Mouse (Mus musculus): Measurements from ENCODE around the gene Upk1b. TPM values are rescaled to one million over a fixed set of nuclear protein-coding genes. Genes with fewer than 3 reads are reported as not detected.
"Not testable (repeated sequence)": the region's sequence is repeated elsewhere in the genome, so short reads cannot be mapped to it uniquely, and the experiment has no call there.

Gene Upk1b
- 0.18 and 0.34 TPM in 2 replicates for polyA plus RNA-seq (2015; fragmentation: Nextera tagmentation; extraction: Ambion mirVana)

DNA sequence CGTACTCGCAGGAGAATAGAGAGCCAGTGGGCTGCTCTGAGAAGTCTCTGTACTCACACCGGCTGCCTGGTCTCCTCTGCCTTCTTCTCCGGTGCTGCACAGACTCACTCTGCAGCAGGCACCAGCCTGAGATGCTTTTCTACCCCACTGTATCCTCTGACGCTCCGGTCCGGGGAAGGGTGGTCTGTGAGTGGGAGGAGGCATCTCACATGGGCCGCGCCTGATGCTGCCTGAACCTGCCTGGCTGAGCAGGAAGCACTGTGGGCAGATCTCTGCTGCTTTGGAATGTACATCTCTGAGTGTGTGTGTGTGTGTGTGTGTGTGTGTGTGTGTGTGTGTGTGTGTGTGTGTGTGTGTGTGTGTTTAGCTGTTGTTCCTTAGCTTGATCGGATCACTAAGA lies at the start of gene Upk1b:
Upk1b (minus strand) TSS at position 238 of the 400 bp plus-strand sequence.
- Histone ChIP-seq H3K4me1 (replicated peaks; ENCODE audit: control insufficient read depth, insufficient read depth, low read length) (no peaks in the 10 kb centered on the region), H3K36me3 (ENCODE audit: control insufficient read depth, insufficient read depth) (no peaks in the 10 kb centered on the region), H3K27me3 (replicated peaks; ENCODE audit: control insufficient read depth, insufficient read depth, low read length) (no peaks in the 10 kb centered on the region), H3K4me2 (ENCODE audit: low read length) (no peak within 1 kb of the TSS), H3K27ac (ENCODE audit: low read length) (no peak within 1 kb of the TSS), H3K4me3 (replicated peaks; ENCODE audit: low read length) (no peak within 1 kb of the TSS), H3K9me3 (ENCODE audit: control insufficient read depth, low read length) (no peaks in the 10 kb centered on the region), H3K9ac (replicated peaks; ENCODE audit: low read depth, low read length) (no peak within 1 kb of the TSS; the same call in 1 of the 2 replicates)
- 49% methylated on average over 10 of the region's 10 CpGs for WGBS
- ATAC-seq = no peak

GRCm38 (mm10) chr16:38828649-38829048 lies 28.5 kb upstream of the Upk1b start, which contains the start of gene 4930435E12Rik:
Gene 4930435E12Rik, minus strand, starts transcription at chr16:38828749.
- ATAC-seq = no peak
- H3K9me3 ChIP-seq (ENCODE audit: control insufficient read depth, low read length) = no peaks in the 10 kb centered on the region
- no peak within 1 kb of the TSS for H3K4me3 ChIP-seq (replicated peaks; ENCODE audit: low read length)
- H3K4me2 ChIP-seq (ENCODE audit: low read length) = no peak within 1 kb of the TSS
- no peaks in the 10 kb centered on the region for H3K4me1 ChIP-seq (replicated peaks; ENCODE audit: control insufficient read depth, insufficient read depth, low read length)
- 87% methylated on average over 3 of the region's 3 CpGs for WGBS
- H3K27ac ChIP-seq (ENCODE audit: low read length) = no peak within 1 kb of the TSS
- no peaks in the 10 kb centered on the region for H3K36me3 ChIP-seq (ENCODE audit: control insufficient read depth, insufficient read depth)
- no peaks in the 10 kb centered on the region for H3K27me3 ChIP-seq (replicated peaks; ENCODE audit: control insufficient read depth, insufficient read depth, low read length)
- no peak within 1 kb of the TSS for H3K9ac ChIP-seq (replicated peaks; ENCODE audit: low read depth, low read length)

DNA sequence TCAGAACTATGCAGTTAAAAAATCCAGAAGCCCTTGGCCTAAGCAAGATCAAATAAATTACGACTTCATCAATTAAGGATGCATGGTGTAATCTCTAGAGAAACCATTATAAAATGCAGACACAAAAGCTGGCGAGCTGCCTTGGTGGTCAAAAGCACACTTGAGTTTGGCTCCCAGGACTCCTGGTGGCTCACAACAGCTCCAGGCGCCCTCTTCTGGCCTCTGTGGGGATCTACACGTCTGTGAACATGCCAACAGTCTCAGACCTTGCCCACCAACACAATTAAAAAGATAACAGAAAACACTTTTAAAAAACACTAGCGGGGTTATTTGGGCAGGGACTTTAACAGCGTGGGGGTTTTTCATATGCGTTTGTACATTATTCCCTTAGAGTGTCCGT lies 12.4 kb upstream of the Upk1b start:
- H3K9me3 ChIP-seq (ENCODE audit: control insufficient read depth, low read length) = no peaks in the 10 kb centered on the region
- H3K9ac ChIP-seq (replicated peaks; ENCODE audit: low read depth, low read length) = no peak overlapping the region
- WGBS = 29% methylated on average over 8 of the region's 8 CpGs
- no peak overlapping the region for H3K4me3 ChIP-seq (replicated peaks; ENCODE audit: low read length)
- no peaks in the 10 kb centered on the region for H3K36me3 ChIP-seq (ENCODE audit: control insufficient read depth, insufficient read depth)
- H3K27ac ChIP-seq (ENCODE audit: low read length) = no peak overlapping the region
- ATAC-seq = no peak
- peaks cover 8% of the 10 kb centered on the region for H3K4me1 ChIP-seq (replicated peaks; ENCODE audit: control insufficient read depth, insufficient read depth, low read length)
- H3K27me3 ChIP-seq (replicated peaks; ENCODE audit: control insufficient read depth, insufficient read depth, low read length) = no peaks in the 10 kb centered on the region
- no peak overlapping the region for H3K4me2 ChIP-seq (ENCODE audit: low read length)

- Histone ChIP-seq H3K4me3 (replicated peaks; ENCODE audit: low read length) (no peak overlapping the region), H3K4me1 (replicated peaks; ENCODE audit: control insufficient read depth, insufficient read depth, low read length) (no peaks in the 10 kb centered on the region), H3K27ac (ENCODE audit: low read length) (no peak overlapping the region), H3K9ac (replicated peaks; ENCODE audit: low read depth, low read length) (no peak overlapping the region), H3K36me3 (ENCODE audit: control insufficient read depth, insufficient read depth) (no peaks in the 10 kb centered on the region), H3K4me2 (ENCODE audit: low read length) (no peak overlapping the region), H3K9me3 (ENCODE audit: control insufficient read depth, low read length) (no peaks in the 10 kb centered on the region), H3K27me3 (replicated peaks; ENCODE audit: control insufficient read depth, insufficient read depth, low read length) (no peaks in the 10 kb centered on the region)
- ATAC-seq = no peak
- WGBS = 92% methylated on average over 5 of the region's 5 CpGs
Observed at GRCm38 (mm10) chr16:38810196-38810595, 10.1 kb upstream of the Upk1b start.

DNA sequence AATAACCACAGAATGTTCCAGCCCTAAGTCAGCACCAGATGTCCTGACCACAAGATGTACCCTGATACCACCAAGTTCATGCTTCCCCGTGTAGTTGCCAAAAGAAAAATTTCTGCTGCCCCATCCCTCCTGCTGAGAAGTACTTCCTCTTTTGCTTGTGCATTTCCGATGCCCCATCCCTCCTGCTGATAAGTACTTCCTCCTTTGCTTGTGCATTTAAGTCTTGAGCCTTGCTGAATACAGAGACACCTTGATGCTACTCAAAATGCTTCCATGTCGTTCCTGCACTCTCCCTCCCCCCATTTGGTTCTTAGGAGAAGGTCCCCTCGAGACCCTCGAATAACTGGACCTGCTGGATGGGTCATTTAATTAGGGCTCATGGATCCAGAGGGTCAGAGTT lies 7.7 kb upstream of the Upk1b start:
- not testable (repeated sequence) for H3K4me1 ChIP-seq (replicated peaks; ENCODE audit: control insufficient read depth, insufficient read depth, low read length); H3K9me3 ChIP-seq (ENCODE audit: control insufficient read depth, low read length); H3K4me2 ChIP-seq (ENCODE audit: low read length); H3K27ac ChIP-seq (ENCODE audit: low read length); H3K9ac ChIP-seq (replicated peaks; ENCODE audit: low read depth, low read length); H3K4me3 ChIP-seq (replicated peaks; ENCODE audit: low read length); H3K27me3 ChIP-seq (replicated peaks; ENCODE audit: control insufficient read depth, insufficient read depth, low read length); H3K36me3 ChIP-seq (ENCODE audit: control insufficient read depth, insufficient read depth); ATAC-seq
- 87% methylated on average over 5 of the region's 5 CpGs for WGBS

DNA sequence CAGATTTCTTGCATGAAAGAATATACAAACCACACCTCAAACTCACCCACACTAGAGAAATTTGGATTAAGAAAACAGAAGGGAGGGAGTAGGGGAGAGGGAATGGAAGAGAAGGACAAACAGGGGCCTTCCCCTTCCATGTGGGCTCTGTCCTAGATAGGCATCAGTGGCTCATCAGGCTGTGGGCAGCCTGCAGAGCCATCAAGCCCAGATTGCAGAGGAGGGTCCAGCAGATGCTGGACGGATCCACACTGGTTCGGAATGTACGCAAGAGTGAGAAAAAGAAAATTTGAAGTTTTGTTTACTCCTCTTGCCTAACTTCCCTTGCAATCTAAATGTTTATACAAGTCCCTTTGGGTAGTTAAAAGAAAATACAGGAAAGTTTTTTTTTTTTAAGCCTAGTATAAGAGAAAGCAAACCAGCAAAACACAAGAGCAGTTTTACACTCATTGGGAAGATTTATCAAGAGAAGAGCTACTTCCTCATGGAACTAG lies 1.1 kb downstream of the Upk1b start:
- Histone ChIP-seq H3K9me3 (ENCODE audit: control insufficient read depth, low read length) (no peaks in the 10 kb centered on the region), H3K27ac (ENCODE audit: low read length) (no peak overlapping the region), H3K4me2 (ENCODE audit: low read length) (no peak overlapping the region), H3K9ac (replicated peaks; ENCODE audit: low read depth, low read length) (no peak overlapping the region), H3K4me3 (replicated peaks; ENCODE audit: low read length) (no peak overlapping the region), H3K4me1 (replicated peaks; ENCODE audit: control insufficient read depth, insufficient read depth, low read length) (no peaks in the 10 kb centered on the region), H3K27me3 (replicated peaks; ENCODE audit: control insufficient read depth, insufficient read depth, low read length) (no peaks in the 10 kb centered on the region), H3K36me3 (ENCODE audit: control insufficient read depth, insufficient read depth) (no peaks in the 10 kb centered on the region)
- 84% methylated on average over 3 of the region's 3 CpGs for WGBS
- ATAC-seq = no peak

DNA sequence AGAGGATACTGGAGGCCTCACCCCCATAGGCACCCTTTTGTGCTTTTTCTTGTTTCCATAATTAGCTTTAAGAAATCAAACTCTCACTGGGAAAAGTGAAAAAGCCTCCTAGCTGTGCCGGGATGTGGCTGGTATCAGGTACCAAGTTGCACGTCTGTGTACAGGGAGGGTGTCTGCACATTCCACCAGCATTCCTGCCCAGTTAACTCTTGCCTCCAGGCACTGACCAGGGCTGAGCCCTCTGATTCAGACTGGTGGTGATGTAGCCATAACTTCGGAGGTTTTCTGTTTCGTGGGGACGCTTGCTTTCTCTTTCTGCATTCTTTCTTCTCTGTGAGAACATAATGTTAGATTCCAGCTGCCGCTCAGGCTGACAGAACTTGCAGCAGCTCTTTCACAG lies 7.0 kb downstream of the Upk1b start:
- Histone ChIP-seq H3K9me3 (ENCODE audit: control insufficient read depth, low read length) (no peaks in the 10 kb centered on the region), H3K4me1 (replicated peaks; ENCODE audit: control insufficient read depth, insufficient read depth, low read length) (no peaks in the 10 kb centered on the region), H3K36me3 (ENCODE audit: control insufficient read depth, insufficient read depth) (no peaks in the 10 kb centered on the region), H3K27ac (ENCODE audit: low read length) (no peak overlapping the region), H3K4me3 (replicated peaks; ENCODE audit: low read length) (no peak overlapping the region), H3K9ac (replicated peaks; ENCODE audit: low read depth, low read length) (no peak overlapping the region), H3K27me3 (replicated peaks; ENCODE audit: control insufficient read depth, insufficient read depth, low read length) (no peaks in the 10 kb centered on the region), H3K4me2 (ENCODE audit: low read length) (no peak overlapping the region)
- ATAC-seq = no peak
- 85% methylated on average over 6 of the region's 6 CpGs for WGBS

GRCm38 (mm10) chr16:38789966-38790365 lies 10.2 kb downstream of the Upk1b start:
- H3K27me3 ChIP-seq (replicated peaks; ENCODE audit: control insufficient read depth, insufficient read depth, low read length) = no peaks in the 10 kb centered on the region
- 81% methylated on average over 3 of the region's 3 CpGs for WGBS
- H3K9me3 ChIP-seq (ENCODE audit: control insufficient read depth, low read length) = no peaks in the 10 kb centered on the region
- no peak overlapping the region for H3K4me3 ChIP-seq (replicated peaks; ENCODE audit: low read length)
- H3K36me3 ChIP-seq (ENCODE audit: control insufficient read depth, insufficient read depth) = no peaks in the 10 kb centered on the region
- no peak overlapping the region for H3K9ac ChIP-seq (replicated peaks; ENCODE audit: low read depth, low read length)
- no peak overlapping the region for H3K27ac ChIP-seq (ENCODE audit: low read length)
- no peak for ATAC-seq
- no peak overlapping the region for H3K4me2 ChIP-seq (ENCODE audit: low read length)
- no peaks in the 10 kb centered on the region for H3K4me1 ChIP-seq (replicated peaks; ENCODE audit: control insufficient read depth, insufficient read depth, low read length)

- Histone ChIP-seq H3K36me3 (ENCODE audit: control insufficient read depth, insufficient read depth) (no peaks in the 10 kb centered on the region), H3K4me1 (replicated peaks; ENCODE audit: control insufficient read depth, insufficient read depth, low read length) (no peaks in the 10 kb centered on the region), H3K27ac (ENCODE audit: low read length) (no peak overlapping the region), H3K9ac (replicated peaks; ENCODE audit: low read depth, low read length) (no peak overlapping the region), H3K4me3 (replicated peaks; ENCODE audit: low read length) (no peak overlapping the region), H3K9me3 (ENCODE audit: control insufficient read depth, low read length) (no peaks in the 10 kb centered on the region), H3K27me3 (replicated peaks; ENCODE audit: control insufficient read depth, insufficient read depth, low read length) (no peaks in the 10 kb centered on the region), H3K4me2 (ENCODE audit: low read length) (no peak overlapping the region)
- 90% methylated on average over 2 of the region's 2 CpGs for WGBS
- ATAC-seq = no peak
Observed at GRCm38 (mm10) chr16:38789016-38789415, 11.1 kb downstream of the Upk1b start.

DNA sequence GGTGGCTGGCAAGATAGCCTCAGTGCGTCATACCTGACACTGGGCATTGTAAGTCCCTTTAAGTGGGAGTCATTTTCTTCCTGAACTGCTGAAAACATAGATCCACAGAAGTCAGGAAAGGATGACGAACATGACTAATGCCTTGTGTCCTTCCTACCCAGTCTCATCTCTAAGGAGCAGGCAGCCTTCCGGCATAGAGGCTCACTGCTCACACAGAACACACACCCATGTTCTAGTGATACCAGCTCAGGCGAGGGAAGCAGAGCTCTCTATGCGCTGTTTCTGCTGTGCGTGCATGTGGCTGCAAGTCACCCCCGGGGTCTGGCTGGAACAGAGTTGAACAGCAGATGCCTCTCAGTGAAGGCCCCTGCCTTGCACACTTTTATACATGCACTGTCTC lies 14.8 kb downstream of the Upk1b start:
- no peak for ATAC-seq
- no peaks in the 10 kb centered on the region for H3K27me3 ChIP-seq (replicated peaks; ENCODE audit: control insufficient read depth, insufficient read depth, low read length)
- 90% methylated on average over 7 of the region's 7 CpGs for WGBS
- H3K4me1 ChIP-seq (replicated peaks; ENCODE audit: control insufficient read depth, insufficient read depth, low read length) = no peaks in the 10 kb centered on the region
- H3K4me2 ChIP-seq (ENCODE audit: low read length) = no peak overlapping the region
- H3K4me3 ChIP-seq (replicated peaks; ENCODE audit: low read length) = no peak overlapping the region
- no peaks in the 10 kb centered on the region for H3K36me3 ChIP-seq (ENCODE audit: control insufficient read depth, insufficient read depth)
- no peaks in the 10 kb centered on the region for H3K9me3 ChIP-seq (ENCODE audit: control insufficient read depth, low read length)
- no peak overlapping the region for H3K9ac ChIP-seq (replicated peaks; ENCODE audit: low read depth, low read length)
- no peak overlapping the region for H3K27ac ChIP-seq (ENCODE audit: low read length)

Data from forebrain, embryonic 16.5 days (tissue).